Mouse (Mus musculus) CD8-positive naive resting alpha-beta T cell, adult 57 days (primary cell): ENCODE data around the gene Txndc5. TPM values are rescaled to one million over a fixed set of nuclear protein-coding genes. Genes with fewer than 3 reads are reported as not detected.

Source experiments
- total RNA-seq: library from RNA; stranded (reverse); gene quantifications from one replicate; pipeline ENCODE4 v1.2.4, GENCODE M21; 2023

Gene Txndc5
- total RNA-seq, result 38.0 TPM

DNA sequence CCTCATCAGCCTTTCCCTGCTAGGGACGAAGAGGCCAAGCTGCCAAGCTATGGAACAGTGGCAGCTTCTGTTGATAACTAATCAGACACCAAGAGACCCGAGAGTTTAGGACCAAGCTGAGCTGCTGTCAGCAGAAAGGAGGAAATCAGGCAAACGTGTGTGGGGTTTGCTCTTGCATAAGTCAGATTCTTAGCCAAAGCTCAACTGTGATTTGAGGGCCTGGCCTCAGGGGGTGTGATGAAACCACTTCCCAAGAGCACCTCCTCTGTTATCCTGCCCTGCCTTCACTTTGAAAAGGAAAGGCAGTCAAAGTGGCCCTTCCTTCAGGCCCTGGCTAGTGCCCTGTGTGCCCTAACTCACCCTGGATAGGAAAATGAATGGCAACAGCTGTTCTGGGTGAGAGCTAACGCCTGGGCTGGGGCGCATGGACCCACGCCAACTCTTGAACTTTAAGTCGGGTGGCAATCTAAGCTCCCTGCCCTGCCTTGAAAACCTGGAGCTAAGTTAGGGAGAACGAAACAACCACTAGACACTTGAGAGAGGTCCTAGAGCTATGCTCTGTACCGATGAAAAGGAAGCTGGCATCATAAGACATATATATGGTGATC, at the start of gene Txndc5:
Gene Txndc5 (minus strand): TSS at position 138 of the 608 bp plus-strand sequence.

Other genes with a start within 250 kb of the Txndc5 start
- gene Bmp6, start 183.7 kb downstream of the Txndc5 start, total RNA-seq, result not detected
- 5.6 TPM for gene Bloc1s5, start 106.3 kb upstream of the Txndc5 start, total RNA-seq
- 32.8 TPM for gene Eef1e1, start 130.2 kb upstream of the Txndc5 start, total RNA-seq